Mouse (Mus musculus) frontal cortex, postnatal 14 days (tissue): Measurements from ENCODE around the gene Col4a6.

ENCODE experiments used
- DNase-seq, 2 experiments: peaks; one replicate each; pipeline ENCODE4 v3.0.0; 2022; ENCODE audit warnings: low spot score in 2 of 2

Gene Col4a6

DNA sequence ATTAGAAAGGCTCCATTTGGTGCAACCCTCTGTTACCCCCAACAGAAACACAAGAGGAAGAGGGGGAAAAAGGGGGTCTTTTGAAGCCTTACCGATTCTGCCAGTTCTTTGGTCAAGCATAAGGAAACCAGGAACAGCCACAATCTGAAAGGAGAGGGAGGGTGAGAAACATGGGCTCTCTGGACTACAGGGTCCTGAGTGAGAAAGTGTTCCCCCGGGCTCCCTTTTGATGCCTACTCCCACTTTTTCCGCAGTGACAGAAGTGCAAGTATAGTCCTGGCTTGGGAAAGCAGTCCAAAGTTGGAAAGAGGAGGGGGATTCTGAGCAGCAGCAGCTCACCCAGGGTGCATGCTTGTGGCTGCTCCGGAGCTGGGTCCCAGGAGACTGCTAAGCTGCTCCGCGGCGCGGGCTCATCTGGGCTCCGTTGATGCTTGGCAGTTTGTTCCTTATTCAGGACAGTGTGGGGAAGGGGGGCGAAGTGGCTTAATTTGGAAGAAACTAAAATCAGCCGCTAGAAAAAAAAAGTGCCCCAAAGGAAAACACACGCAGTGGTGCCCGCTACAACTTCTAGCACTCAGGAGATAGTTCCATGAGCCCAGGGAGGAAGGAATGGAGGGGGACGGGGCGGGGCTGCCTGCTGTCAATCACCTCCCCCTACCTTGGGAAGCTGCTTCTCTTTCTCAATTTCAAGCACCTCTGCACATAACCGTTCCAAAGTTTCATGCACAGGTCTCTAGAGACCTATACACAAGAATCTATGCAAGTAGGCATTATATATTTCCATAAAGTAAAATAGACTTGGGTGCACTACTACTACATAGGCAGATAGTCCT lies at the start of gene Col4a6:
Col4a6 (minus strand) TSS at position 607 of the 833 bp plus-strand sequence.
- DNase-seq = no peak

GRCm38 (mm10) chrX:141503125-141503524 lies 29.2 kb upstream of the Col4a6 start:
- DNase-seq = no peak

DNA sequence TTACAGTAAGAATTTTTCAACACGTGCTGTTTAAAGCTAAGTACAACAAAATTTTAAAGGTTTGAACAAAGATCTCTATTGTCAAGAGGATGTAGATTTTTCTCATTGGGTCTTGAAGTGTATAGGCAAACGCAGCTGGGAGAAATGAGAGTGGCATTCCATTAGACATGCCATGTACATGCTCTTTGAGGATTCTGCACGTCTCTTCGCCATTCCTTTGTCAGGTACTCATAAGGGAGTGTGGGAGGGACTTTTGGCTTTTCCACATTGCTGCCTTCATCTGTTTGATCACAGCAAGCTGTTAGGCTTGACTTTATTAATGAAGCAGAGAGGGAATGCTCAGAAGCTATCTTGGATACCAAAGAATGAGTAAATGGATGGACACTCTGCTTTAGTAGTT lies 20.7 kb upstream of the Col4a6 start:
- no peak for DNase-seq

DNA sequence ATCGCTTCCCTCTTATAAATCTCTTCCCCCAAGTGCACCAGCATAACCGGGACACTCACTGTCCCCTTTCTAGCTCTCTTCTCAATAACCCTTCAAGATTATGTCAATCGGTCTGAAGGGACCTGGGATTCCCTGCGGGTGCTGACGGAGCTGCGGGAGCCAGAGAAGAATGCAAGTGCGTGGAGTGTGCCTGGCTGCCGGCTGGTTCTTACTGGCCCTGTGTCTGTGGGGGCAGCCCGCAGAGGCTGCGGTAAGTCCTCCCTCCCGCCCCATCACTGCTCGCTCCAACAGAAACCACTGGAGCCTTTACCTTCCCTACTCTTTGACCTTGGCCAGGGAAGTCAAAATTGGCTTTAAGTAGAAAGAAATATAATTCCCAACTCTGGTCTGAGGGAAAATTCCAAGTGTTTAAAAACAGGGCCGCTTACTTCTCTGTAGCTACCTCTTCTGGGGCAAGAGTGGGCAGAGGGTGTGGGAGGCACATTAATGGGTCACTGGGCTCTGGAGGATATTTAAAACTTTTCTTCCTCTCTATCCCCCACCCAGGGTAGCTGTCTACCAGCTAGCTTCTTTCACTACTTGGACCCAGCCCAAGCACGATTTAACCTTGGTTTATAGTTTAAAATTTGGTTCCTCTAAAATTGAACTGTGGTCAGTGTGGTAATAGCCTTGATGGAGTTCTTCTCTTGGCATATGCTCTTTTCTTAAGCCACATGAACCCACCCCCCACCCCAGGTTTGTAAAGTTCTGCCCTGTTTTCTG lies 1.9 kb upstream of the Col4a6 start:
- DNase-seq = no peak

- peak; percentile 4 to 7 for DNase-seq
These were observed 1.2 kb upstream of the Col4a6 start, which contains the start of gene Col4a5 for GRCm38 (mm10) chrX:141475110-141475509. TSS of gene Col4a5 (plus strand) at chrX:141475385.

DNA sequence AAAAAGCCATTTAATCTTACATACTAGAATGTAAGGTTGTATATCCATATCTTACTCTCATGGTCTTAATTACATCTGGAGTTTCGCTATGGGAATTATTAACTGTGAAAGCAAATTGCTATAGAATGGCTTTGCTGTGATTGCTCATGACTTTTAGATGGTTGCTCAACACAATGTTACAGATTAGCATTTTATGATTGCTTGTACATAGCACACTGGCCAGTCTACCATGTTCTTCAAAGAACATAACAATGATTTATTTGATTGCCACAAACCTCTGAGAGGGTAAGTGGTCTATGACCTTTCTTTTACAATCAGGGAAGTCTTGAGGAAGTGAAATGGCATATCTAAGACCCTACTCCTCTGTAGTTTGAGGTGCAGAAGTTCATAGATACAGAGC lies 25.9 kb downstream of the Col4a6 start:
- no peak for DNase-seq

- no peak for DNase-seq
These were observed 34.5 kb downstream of the Col4a6 start for GRCm38 (mm10) chrX:141439423-141439822.

- DNase-seq = no peak
These were observed 37.1 kb downstream of the Col4a6 start for GRCm38 (mm10) chrX:141436780-141437179.

DNA sequence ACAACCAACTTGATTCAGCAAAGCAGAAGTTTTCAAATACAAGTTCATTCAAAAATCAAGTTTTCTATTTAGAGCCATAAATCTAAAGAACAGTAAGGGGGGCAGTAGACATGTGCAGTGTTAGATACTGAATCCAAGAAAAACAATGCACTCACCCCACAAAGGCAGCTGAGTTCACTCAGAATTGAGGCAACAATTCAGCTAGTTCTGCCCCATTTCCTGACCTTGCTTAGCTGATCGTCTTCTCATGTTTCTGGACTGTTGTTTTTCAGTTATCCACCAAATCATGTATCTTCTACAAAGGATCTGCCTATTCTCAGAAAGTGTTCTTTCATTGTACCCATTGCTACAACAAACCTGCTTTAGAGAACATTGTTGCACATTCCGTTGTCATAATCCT lies 58.6 kb downstream of the Col4a6 start:
- DNase-seq = no peak

DNA sequence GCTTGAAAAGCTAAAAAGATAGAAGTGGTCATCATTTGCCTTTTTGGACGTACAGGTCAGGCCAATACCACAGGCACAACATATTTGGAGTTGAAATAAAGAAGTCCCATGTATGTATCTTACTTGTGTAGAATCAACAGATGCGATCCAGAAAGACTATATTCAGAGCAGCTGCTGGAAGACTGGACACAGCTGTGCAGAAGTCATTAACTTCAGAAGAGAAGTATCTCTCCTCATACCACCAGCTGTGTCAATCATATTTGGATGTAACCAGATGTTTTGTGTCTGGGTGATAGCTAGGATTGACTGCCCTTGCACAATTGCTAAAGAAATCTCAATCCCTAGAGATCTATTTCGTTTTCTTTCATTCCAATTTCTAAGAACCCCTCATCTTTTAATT lies 77.6 kb downstream of the Col4a6 start:
- no peak for DNase-seq

- no peak for DNase-seq
These were observed 88.3 kb downstream of the Col4a6 start for GRCm38 (mm10) chrX:141385399-141386105.

GRCm38 (mm10) chrX:141384632-141385031 lies 89.2 kb downstream of the Col4a6 start:
- DNase-seq = no peak

DNA sequence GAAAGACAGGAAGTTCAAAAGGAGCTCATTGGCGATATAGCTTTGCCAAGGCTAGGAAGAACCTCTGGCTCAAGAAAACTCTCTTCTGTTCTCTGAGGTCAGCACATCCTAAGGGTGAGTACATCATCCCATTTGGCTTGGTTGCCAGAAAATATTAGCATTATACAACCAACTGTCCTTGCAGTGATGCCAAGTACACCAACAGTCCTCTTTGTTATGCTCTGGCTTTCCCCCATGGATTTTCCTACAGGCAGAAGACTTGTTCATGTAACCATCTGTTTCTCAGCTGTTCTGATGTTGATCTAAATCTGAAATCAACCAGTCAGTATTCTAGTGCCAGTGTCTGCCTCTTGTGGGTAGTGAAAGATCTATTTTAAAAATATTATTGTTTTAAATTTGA lies 103.6 kb downstream of the Col4a6 start:
- no peak for DNase-seq

GRCm38 (mm10) chrX:141363331-141363730 lies 110.5 kb downstream of the Col4a6 start:
- no peak for DNase-seq

DNA sequence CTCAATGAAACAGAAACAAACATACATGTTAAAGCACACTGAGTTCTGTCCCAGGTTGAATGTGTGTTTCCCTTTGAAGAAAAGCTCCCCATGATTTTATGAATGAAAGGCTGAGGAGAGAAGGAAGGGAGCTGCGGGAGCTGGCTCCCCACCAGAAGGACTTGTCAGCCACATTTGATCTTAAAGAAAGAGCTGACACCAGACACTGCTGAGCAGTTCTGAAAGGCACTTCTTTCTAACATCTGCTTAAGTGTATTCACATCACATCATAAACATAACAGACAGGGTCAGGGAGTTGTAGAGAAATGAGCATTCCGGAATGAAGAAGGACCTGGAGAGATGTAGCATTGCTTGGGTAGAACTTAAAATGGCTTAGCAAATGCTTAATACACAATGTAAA lies 132.5 kb downstream of the Col4a6 start:
- no peak for DNase-seq

GRCm38 (mm10) chrX:141328044-141328443 lies 145.8 kb downstream of the Col4a6 start:
- DNase-seq = no peak

- DNase-seq = no peak
These were observed 149.7 kb downstream of the Col4a6 start for GRCm38 (mm10) chrX:141324201-141324600.

DNA sequence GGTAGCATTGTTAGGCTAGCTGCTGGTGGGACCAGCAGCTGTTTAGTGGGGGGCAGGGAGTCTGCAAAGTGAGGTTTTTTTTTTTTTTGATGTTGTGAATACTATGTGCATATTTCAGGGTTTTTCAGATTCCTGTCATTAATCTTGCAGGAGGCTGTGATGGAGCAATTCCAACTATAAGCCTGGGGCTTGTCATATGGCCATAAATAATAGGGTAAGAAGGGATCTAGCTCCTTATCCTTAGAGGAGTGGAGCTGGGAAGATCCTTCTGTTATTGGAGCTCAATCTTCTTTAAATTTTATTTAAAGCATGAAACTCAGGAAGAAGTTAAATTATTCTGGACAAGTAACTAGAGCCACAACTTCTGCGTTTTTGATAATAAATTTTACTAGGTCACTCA lies 157.7 kb downstream of the Col4a6 start:
- no peak for DNase-seq

DNA sequence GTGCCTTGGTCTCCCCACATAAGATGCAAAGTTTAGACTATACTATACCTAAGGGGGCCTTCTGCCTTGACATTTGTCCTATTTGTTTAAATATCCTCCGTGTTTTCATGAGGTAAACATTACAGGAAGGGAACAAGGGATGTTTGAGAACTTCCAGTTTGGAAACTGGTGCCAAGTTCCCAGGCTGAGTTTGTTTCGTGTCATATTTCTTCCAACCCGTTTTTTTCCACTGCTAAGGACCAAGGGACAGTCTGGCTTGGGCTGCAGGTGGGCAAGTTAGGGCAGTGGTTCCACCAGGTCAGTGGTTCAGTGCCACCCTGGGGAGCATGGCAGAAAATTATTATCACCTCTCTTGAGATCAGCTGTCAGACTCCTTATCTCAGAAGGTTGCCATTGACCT lies 158.1 kb downstream of the Col4a6 start:
- DNase-seq = no peak

- no peak for DNase-seq
These were observed 181.0 kb downstream of the Col4a6 start for GRCm38 (mm10) chrX:141292702-141293462.

- DNase-seq = no peak
These were observed 197.5 kb downstream of the Col4a6 start for GRCm38 (mm10) chrX:141276397-141276796.

- DNase-seq = no peak
These were observed 207.9 kb downstream of the Col4a6 start for GRCm38 (mm10) chrX:141265986-141266385.
